Mouse (Mus musculus) 3T3-L1 (cell line): ENCODE results near the gene Actr1a.

Source experiments
- DNase-seq: peaks from one replicate; pipeline ENCODE4 v3.0.0-alpha.2; 2015; ENCODE audit warnings: low read depth, low spot score

The Actr1a gene

GRCm38 (mm10) chr19:46327531-46328064 lies 68.0 kb downstream of the Actr1a start:
- DNase-seq: no peak
